Mouse (Mus musculus) ovary, postnatal 10 days (tissue): ENCODE measurements at regions not wholly inside any gene's neighbourhood (a gene's known extent, or its start where the extent isn't known, plus 50 kb on each side); places are given as distances from the start of the nearest gene placed in this dataset.

Experiments
- DNase-seq: peaks from one replicate; pipeline ENCODE4 v3.0.0; 2022; ENCODE audit warnings: low spot score

GRCm38 (mm10) chr13:42358588-42358987, 57.3 kb downstream of the Edn1 start:
- no peak for DNase-seq

GRCm38 (mm10) chr13:42367655-42368554, 66.6 kb downstream of the Edn1 start:
- DNase-seq: no peak

- no peak for DNase-seq
Observed at GRCm38 (mm10) chr13:42369826-42370225, 68.5 kb downstream of the Edn1 start.

GRCm38 (mm10) chr13:42372201-42372600, 70.9 kb downstream of the Edn1 start:
- no peak for DNase-seq

GRCm38 (mm10) chr13:42374181-42374596, 72.9 kb downstream of the Edn1 start:
- no peak for DNase-seq

- no peak for DNase-seq
Observed at GRCm38 (mm10) chr13:42379675-42380074, 78.4 kb downstream of the Edn1 start.

GRCm38 (mm10) chr13:42383099-42383498, 81.8 kb downstream of the Edn1 start:
- no peak for DNase-seq

GRCm38 (mm10) chr13:42390389-42390788, 89.1 kb downstream of the Edn1 start:
- DNase-seq: no peak

- DNase-seq: no peak
Observed at GRCm38 (mm10) chr13:42391330-42392005, 90.2 kb downstream of the Edn1 start.

- no peak for DNase-seq
Observed at GRCm38 (mm10) chr13:42392701-42393100, 91.4 kb downstream of the Edn1 start.

- DNase-seq: no peak
Observed at GRCm38 (mm10) chr13:42394572-42394971, 93.3 kb downstream of the Edn1 start.

- DNase-seq: no peak
Observed at GRCm38 (mm10) chr13:42401513-42401912, 100.2 kb downstream of the Edn1 start.

- DNase-seq: no peak
Observed at GRCm38 (mm10) chr13:42403231-42404020, 102.2 kb downstream of the Edn1 start.

- no peak for DNase-seq
Observed at GRCm38 (mm10) chr13:42412652-42413282, 111.5 kb downstream of the Edn1 start.

- no peak for DNase-seq
Observed at GRCm38 (mm10) chr13:42446921-42447320, 145.6 kb downstream of the Edn1 start.

- no peak for DNase-seq
Observed at GRCm38 (mm10) chr13:42453665-42454064, 152.4 kb downstream of the Edn1 start.

GRCm38 (mm10) chr13:42459892-42460291, 158.6 kb downstream of the Edn1 start:
- no peak for DNase-seq

GRCm38 (mm10) chr13:42478825-42479224, 177.5 kb downstream of the Edn1 start:
- no peak for DNase-seq

- DNase-seq: no peak
Observed at GRCm38 (mm10) chr13:42490956-42491680, 189.3 kb upstream of the Phactr1 start.

GRCm38 (mm10) chr13:42494371-42494770, 186.1 kb upstream of the Phactr1 start:
- DNase-seq: no peak

- DNase-seq: no peak
Observed at GRCm38 (mm10) chr13:42498351-42498750, 182.1 kb upstream of the Phactr1 start.
